Mouse (Mus musculus) macrophage (primary cell): Measurements from ENCODE around the gene Man2b2. TPM values are rescaled to one million over a fixed set of nuclear protein-coding genes. Genes with fewer than 3 reads are reported as not detected.
"Not testable (repeated sequence)": the region's sequence is repeated elsewhere in the genome, so short reads cannot be mapped to it uniquely, and the experiment has no call there.

Experiments used
- H3K27ac ChIP-seq: fragments of 350-480 bp; formaldehyde crosslinking; 2 replicates; pipeline ENCODE4 v1.9.0; 2021
- H3K36me3 ChIP-seq: fragments of 350-480 bp; formaldehyde crosslinking; 2 replicates; pipeline ENCODE4 v1.9.0; 2021; ENCODE audit errors: inconsistent target
- H3K4me3 ChIP-seq: fragments of 350-480 bp; formaldehyde crosslinking; 2 replicates; pipeline ENCODE4 v1.9.0; 2021; ENCODE audit errors: inconsistent target
- H3K79me2 ChIP-seq: fragments of 350-480 bp; formaldehyde crosslinking; 2 replicates; pipeline ENCODE4 v1.9.0; 2021; ENCODE audit errors: inconsistent target
- WGBS: methylation state at CpG from one replicate; pipeline ENCODE4 v1.1.7; 2026; ENCODE audit warnings: inconsistent platforms; ENCODE audit not compliant: missing documents; 5-methylcytosine and 5-hydroxymethylcytosine counted together
- polyA plus RNA-seq: library from polyadenylated mRNA; stranded (reverse); fragments of 250-400 nt; gene quantifications from 3 replicates; pipeline ENCODE4 v1.2.4, GENCODE M21; 2018; ENCODE audit warnings: inconsistent platforms

Gene Man2b2
- polyA plus RNA-seq, 1 experiment from 2014 or later, result 211 TPM

DNA sequence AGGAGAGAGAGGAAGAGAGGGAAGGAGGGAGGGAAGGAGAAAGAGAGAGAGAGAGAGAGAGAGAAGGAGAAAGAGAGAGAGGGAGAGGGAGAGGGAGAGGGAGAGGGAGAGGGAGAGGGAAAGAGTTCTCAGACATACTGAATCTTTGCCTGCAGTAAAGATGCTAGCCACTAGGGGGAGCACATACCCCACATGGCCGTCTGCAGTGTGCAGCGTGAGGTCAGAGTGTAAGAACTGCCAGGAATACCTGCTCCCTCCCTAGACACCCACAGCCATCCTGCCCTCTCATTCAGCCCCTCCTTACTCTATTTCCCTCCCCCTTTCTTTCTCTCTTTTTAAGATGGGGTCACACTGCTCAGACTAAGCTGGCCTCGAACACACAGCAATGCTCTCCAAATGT is 19.0 kb downstream of the Man2b2 start:
- Histone ChIP-seq H3K27ac (no peak overlapping the region), H3K79me2 (no peaks in the 10 kb centered on the region), H3K4me3 (no peak overlapping the region), H3K36me3 (peaks cover 82% of the 10 kb centered on the region)
- WGBS, result 30% methylated on average over 3 of the region's 3 CpGs

DNA sequence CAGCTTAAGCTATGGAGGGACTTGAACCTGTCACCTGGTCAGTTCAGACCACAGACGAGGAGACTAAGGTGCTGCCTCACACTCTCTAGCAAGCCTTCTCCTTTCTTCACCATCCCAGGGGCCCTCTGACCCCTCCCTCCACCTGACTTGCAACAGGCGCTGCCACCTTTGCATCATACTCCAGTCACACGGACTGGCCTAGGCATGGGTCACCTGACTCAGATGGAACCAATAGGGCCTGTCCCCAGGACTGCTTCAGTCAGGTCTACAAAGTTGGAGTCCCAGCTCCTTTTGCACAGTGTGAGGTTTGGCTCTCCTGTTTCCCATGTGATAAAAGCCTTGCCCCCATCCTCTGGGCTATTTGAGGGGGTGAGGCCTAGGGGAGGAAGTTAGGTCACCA is 19.8 kb downstream of the Man2b2 start:
- Histone ChIP-seq H3K79me2 (no peaks in the 10 kb centered on the region), H3K4me3 (no peak overlapping the region), H3K27ac (no peak overlapping the region), H3K36me3 (peaks cover 74% of the 10 kb centered on the region)
- 82% methylated on average over 3 of the region's 3 CpGs for WGBS

DNA sequence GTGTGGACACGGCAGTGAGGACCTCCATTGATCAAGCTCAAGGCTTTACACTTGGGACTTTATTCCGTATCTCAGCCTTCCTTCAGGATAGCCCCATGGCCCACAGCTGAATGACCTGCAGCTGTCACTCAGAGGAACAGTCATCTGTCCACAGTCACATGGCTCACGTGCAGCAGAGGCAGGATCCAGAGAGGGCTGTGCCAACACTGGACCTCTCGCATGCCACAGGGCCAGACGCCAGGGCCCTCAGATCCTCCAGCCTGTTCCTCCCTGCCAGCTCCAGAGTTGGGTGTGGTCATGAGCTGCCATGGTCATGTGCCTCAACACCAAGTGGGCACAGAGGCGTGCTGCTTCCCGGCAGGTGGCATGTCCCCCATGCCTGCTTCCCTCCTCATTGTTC is 21.3 kb downstream of the Man2b2 start:
- peaks cover 59% of the 10 kb centered on the region for H3K36me3 ChIP-seq
- WGBS, result 94% methylated on average over 7 of the region's 7 CpGs

DNA sequence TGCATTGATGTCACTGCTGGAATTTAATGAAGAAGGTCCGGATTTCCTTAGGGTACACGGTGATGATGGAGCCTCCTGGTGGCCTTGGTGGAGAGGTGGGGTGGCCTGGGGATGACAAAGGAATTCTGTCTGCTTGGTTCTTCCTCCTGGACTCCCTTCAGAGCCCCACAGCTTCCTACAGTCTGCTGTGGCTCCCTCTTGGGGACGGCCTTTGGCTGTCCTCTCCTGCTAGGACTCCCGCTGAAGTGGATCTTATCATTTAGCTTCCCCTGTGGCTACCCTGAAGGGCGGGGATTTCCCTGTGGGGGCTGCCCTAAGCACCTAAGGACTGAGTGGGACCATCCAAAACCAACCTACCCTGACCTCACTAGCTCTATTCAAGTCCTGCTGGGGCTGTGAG is 23.3 kb downstream of the Man2b2 start:
- 94% methylated on average over 3 of the region's 5 CpGs for WGBS
- Histone ChIP-seq H3K36me3 (peaks cover 42% of the 10 kb centered on the region), H3K4me3 (no peak overlapping the region), H3K79me2 (no peaks in the 10 kb centered on the region), H3K27ac (no peak overlapping the region)

More for the DNA sequence above, 21.3 kb downstream of the Man2b2 start:
- no peak overlapping the region for H3K4me3 ChIP-seq
- no peaks in the 10 kb centered on the region for H3K79me2 ChIP-seq
- no peak overlapping the region for H3K27ac ChIP-seq

DNA sequence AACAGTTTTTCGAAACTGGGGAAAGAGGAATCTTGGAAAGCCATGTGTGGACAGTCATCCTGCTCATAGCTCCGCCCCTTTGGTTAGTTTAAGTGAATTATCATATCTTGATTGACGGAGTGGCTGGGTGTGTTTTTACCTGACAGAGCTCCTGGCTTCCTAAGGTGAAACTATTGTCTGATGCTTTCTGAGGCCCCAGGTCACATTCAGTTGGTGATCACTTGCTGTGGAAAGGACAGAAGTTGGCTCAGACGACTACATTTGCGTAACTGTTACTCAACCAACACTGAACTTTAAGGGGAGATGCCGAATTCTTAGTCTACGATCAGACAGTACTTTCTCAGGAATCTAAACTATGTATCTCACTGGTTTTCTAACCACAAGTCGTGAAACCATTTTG is 33.2 kb downstream of the Man2b2 start:
- Histone ChIP-seq H3K36me3 (no peaks in the 10 kb centered on the region), H3K27ac (no peak overlapping the region), H3K79me2 (peaks cover 16% of the 10 kb centered on the region), H3K4me3 (no peak overlapping the region; the same call in 1 of the 2 replicates)
- WGBS, result 64% methylated on average over 8 of the region's 8 CpGs

DNA sequence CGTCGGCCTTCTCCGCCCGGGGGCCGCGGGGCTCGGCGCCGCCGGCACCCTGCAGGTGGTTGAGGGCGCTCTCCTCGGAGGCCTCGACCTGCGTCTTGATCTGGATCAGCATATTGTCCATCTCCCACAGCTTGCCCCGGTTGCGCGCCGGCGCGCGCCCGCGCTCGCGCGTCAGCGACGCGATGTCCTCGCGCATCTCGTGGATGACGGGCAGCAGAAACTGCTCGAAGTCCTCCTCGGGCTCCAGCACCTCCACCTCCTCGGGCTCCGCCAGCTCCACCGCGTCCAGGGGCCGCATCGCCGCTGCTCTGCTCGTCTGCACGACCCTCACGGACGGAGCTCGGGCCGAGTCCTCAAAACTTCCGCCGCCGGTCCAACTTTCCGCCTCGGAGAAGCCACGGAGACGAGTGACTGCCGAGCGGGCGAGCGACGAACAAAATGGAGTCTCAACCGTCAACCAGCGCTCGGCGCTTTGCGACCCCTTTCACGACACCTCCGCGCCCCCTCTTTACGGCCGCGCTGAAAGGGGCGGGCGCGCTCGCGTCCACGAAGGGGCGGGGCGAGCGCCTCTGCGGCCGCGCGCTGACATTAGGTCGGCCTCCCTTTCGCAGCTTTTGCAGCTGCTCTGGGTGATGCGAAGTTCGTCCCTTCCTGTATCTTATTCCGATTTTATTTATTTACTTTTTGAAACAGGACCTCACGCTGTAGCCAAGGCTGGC is 34.0 kb downstream of the Man2b2 start, which contains the start of gene Mrfap1:
TSS of gene Mrfap1 (minus strand) at position 477 of the 719 bp plus-strand sequence.
- peak within 1 kb of the TSS; percentile 65 for H3K4me3 ChIP-seq
- not testable (repeated sequence) for H3K36me3 ChIP-seq
- H3K27ac ChIP-seq, result peak within 1 kb of the TSS; percentile 62
- 0% methylated on average over 90 of the region's 90 CpGs for WGBS
- H3K79me2 ChIP-seq, result peaks cover 16% of the 10 kb centered on the region

DNA sequence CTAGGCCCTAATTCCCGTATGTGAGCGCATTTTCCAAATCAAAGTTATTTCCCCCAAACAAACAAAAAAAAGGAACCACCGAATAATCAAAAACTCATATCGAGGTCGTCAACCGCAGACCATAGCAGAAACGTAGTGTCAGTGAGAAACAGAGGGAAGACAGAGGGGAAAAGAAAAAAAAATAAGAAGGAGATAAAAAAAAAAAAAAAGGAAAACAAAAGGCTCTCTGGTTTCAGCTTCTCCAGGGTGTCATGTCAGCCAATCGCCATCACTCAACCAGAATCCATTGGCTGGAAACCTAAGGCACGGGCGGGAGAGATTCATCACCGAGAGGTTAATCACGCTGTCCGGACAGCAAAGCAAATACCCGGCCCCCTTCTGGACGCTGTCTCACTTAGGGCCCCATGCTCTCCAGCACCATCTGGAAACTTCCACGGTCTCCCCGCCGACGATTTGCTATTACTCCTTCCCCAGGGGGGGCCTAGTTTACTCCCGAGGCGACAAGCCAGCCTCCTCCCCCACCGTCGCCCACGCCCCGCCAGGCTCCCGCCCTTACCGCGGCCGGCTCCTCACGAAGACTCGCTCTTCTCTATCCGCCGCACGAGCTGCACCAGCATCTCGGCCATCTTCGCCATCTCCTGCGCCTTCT is 34.7 kb downstream of the Man2b2 start:
- H3K36me3 ChIP-seq, result not testable (repeated sequence)
- peak overlapping the region; percentile 62 for H3K27ac ChIP-seq
- peaks cover 16% of the 10 kb centered on the region for H3K79me2 ChIP-seq
- WGBS, result 0% methylated on average over 23 of the region's 37 CpGs
- peak overlapping the region; percentile 65 for H3K4me3 ChIP-seq

DNA sequence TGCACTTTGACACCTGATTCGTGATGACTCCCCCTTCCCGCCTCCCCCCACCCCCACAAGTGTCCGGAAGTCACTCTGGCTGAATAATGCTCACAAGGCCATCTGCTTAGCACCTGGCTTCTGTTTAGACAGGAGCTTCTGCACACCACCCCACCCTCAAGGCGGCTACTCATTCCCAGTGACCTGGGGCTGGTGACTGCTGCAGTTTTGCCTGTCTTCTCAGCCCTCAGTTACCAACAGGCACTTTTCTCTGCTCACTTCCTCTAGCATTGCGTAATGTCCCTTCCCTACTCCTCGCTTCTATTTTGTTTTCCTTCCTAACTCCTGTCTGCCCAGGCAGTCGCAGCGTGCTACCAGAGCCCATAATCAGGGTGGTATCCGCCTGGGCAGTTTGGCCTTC is 38.6 kb downstream of the Man2b2 start:
- Histone ChIP-seq H3K27ac (peak overlapping the region; percentile 40), H3K4me3 (no peak overlapping the region), H3K79me2 (peaks cover 16% of the 10 kb centered on the region), H3K36me3 (no peaks in the 10 kb centered on the region)
- WGBS, result 27% methylated on average over 9 of the region's 9 CpGs

DNA sequence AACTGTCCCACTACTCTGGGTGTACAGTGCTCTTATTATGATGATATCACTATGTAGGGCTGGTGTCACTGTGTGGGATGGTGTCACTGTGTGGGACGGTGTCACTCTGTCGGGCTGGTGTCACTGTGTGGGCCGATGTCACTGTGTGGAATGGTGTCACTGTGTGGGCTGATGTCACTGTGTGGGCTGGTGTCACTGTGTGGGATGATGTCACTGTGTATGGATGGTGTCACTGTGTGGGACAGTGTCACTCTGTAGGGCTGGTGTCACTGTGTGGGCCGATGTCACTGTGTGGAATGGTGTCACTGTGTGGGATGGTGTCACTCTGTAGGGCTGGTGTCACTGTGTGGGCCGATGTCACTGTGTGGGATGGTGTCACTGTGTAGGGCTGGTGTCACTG is 44.4 kb downstream of the Man2b2 start:
- Histone ChIP-seq H3K79me2 (no peaks in the 10 kb centered on the region), H3K27ac (no peak overlapping the region), H3K4me3 (no peak overlapping the region), H3K36me3 (no peaks in the 10 kb centered on the region)
- WGBS, result 98% methylated on average over 5 of the region's 5 CpGs

DNA sequence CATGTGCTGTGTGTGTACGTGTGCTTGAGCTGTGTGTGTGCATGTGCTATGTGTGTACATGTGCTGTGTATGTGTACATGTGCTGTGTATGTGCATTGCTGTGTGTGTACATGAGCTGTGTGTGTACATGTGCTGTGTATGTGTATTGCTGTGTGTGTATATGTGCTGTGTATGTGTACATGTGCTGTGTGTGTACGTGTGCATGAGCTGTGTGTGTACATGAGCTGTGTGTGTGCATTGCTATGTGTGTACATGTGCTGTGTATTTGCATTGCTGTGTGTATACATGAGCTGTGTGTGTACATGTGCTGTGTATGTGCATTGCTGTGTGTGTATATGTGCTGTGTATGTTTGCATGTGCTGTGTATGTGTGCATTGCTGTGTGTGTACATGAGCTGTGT is 50.9 kb downstream of the Man2b2 start:
- Histone ChIP-seq H3K36me3 (no peaks in the 10 kb centered on the region), H3K4me3 (no peak overlapping the region), H3K79me2 (no peaks in the 10 kb centered on the region), H3K27ac (no peak overlapping the region)
- WGBS, result 97% methylated on average over 2 of the region's 2 CpGs

DNA sequence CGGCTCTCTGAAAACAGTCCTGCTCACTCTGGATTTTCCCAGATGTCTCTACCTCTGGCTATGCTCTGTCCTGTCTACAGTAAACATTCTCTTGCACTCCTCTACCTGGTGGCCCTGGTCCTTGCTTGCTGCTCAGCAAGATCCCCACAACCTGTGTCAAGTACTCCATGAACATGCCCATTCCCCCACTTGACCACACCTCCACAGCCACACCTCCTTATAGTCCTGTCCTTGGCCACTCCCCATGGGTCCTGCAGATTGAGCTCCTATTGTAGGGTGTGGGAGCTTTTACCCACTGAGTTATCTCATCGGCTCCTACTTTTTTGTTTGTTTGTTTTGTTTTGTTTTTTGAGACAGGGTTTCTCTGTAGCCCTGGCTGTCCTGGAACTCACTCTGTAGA is 51.6 kb downstream of the Man2b2 start:
- Histone ChIP-seq H3K36me3 (no peaks in the 10 kb centered on the region), H3K27ac (no peak overlapping the region), H3K79me2 (no peaks in the 10 kb centered on the region), H3K4me3 (no peak overlapping the region)
- 100% methylated on average over 1 of the region's 2 CpGs for WGBS

DNA sequence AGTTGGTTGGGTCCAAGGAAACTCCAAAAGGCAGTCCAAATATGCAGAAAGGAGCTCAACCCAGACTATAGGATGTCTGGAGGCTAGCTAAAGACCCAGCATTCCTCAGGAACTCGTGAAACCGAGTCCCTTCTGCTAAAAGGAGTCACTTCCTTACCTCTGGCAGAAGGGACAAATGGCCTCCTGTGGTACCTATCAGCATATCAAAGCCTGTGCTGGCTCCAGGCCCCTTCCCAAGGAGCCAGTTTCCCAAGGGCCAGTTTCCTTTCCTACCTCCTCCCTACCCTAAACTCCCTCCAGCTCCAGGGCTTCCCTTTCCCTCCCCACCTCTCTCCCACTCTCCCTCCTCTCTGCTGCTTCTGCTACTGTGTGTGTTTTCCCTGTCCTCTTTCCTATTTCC is 53.3 kb downstream of the Man2b2 start:
- 21% methylated on average over 2 of the region's 2 CpGs for WGBS
- H3K27ac ChIP-seq, result no peak overlapping the region
- H3K4me3 ChIP-seq, result no peak overlapping the region
- no peaks in the 10 kb centered on the region for H3K79me2 ChIP-seq
- no peaks in the 10 kb centered on the region for H3K36me3 ChIP-seq

DNA sequence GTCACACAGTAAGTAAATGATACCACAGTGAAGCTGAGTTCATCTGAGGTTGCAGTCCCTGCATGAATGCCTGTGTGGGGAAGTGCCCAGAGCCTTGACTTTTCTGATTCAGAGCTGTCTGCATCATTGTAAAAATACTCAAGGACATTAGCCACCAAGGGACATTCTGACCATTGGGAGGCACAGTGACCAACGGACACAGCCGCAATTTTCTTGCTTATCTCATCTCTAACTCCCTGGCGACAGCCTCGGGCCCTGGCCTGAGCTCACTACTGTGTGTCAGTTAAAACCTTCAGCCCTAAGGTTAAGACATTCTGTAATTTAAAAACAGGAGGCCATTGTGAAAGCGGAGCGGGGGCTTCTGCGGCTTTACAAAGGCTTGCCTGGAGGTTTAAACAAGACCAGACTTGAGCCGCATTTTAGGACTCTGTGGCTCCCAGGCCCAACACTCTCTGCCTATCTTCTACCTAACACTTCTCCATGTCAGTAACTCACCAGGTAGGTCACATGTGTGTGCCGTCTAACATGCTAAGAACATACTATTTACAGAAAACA is 54.4 kb downstream of the Man2b2 start:
- WGBS, result 90% methylated on average over 9 of the region's 9 CpGs
- H3K4me3 ChIP-seq, result no peak overlapping the region
- H3K36me3 ChIP-seq, result no peaks in the 10 kb centered on the region
- no peaks in the 10 kb centered on the region for H3K79me2 ChIP-seq
- no peak overlapping the region for H3K27ac ChIP-seq

DNA sequence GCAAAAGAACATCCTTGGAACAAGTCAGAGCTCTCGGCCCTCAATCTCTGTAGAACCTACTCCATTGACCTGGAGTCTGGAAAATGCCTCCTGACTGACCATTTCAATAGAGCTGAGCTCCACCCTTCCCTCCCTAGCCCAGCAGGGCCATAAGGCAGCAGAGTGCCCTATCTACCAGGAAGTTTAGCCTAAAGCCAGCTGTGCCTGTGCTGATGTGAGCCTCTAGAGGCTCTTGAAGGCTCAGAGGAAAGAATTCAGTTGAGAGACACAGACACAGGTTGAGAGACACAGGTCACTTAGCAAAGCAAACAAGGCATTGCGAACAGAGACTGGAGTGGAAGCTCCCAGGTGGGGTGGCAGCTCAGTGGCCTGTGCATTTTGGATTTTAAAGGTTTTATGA is 55.1 kb downstream of the Man2b2 start:
- Histone ChIP-seq H3K27ac (no peak overlapping the region), H3K79me2 (no peaks in the 10 kb centered on the region), H3K36me3 (no peaks in the 10 kb centered on the region), H3K4me3 (no peak overlapping the region)
- WGBS, result 97% methylated on average over 2 of the region's 2 CpGs

DNA sequence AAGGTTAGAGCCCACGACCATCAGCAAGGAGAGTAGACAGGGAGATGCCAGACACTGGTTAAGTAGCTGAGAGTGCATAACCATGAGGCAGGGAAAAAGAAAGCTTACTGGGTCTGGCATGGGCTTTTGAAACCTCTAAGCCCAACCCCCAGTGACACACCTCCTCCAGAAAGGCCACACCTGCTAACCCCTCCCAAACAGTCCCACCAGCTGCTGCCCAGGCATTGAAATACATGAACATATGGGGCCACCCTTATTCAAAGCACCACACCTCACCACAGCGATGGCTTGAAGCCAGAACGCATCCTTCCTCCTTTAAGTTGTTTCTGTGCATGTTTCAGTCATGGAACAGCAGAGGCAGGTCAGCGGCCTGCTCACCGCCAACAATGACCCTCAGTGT is 57.9 kb downstream of the Man2b2 start:
- H3K4me3 ChIP-seq, result no peak overlapping the region
- H3K27ac ChIP-seq, result no peak overlapping the region
- 89% methylated on average over 5 of the region's 5 CpGs for WGBS
- H3K79me2 ChIP-seq, result no peaks in the 10 kb centered on the region
- no peaks in the 10 kb centered on the region for H3K36me3 ChIP-seq
